Mouse (Mus musculus) neural tube, embryonic 10.5 days (tissue): ENCODE results near the gene Olfr1025-ps1.

Experiments
- DNase-seq: peaks from one replicate; pipeline ENCODE4 v3.0.0-alpha.2; 2017; ENCODE audit warnings: low spot score; ENCODE audit errors: extremely low spot score

Gene Olfr1025-ps1

GRCm38 (mm10) chr2:85914893-85915292 is at the start of gene Olfr1025-ps1:
Gene Olfr1025-ps1 (plus strand): TSS chr2:85915193.
- no peak for DNase-seq

GRCm38 (mm10) chr2:85868294-85868693 is 46.7 kb upstream of the Olfr1025-ps1 start, which contains the start of gene Olfr1022:
Gene Olfr1022 (plus strand): TSS chr2:85868594.
- DNase-seq, result no peak

GRCm38 (mm10) chr2:85885340-85885739 is 29.7 kb upstream of the Olfr1025-ps1 start, which contains the start of gene Olfr1023:
Gene Olfr1023 (plus strand): TSS chr2:85885640.
- DNase-seq, result no peak

DNA sequence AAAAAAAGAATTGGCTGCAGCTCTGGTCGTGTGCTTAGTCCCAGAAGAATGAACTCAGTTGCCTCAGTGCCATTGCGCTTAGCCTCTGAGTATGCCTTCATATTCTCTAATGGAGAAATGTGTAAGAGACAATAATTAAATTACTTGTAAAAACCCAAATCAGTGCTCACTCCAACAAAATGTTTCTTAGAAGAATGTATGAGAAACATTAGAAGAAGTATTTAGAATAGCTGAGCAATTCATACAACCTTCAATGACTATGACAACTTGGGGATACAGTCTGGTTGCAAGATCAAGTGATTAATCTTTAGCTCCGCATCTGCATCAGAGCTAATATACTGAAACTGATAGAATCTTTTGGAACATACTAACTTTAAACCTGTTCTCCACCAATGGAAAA is 10.0 kb upstream of the Olfr1025-ps1 start, which contains the start of gene Olfr1024:
Olfr1024 (minus strand) TSS at position 101 of the 400 bp plus-strand sequence.
- DNase-seq, result no peak

GRCm38 (mm10) chr2:85913197-85913596 is 1.8 kb upstream of the Olfr1025-ps1 start:
- DNase-seq, result no peak

DNA sequence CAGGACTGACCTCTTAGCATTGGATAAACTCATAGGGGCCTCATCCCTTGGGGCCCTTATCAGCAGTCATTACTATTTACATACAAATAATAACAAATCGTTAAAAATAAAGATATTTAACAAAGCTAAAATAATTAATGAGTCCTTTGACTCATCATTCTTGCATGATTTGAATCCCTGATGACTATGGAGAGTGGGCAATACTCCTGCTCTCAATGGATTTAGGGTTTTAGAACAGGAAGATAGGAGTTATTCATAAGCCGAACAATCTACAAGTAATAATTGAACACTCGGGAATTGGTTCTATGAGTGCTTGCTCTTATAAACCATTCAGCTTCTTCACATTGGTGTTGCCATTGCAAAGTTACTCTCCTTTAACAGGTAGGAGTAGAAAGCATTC is 6.3 kb downstream of the Olfr1025-ps1 start, which contains the start of gene Olfr1026:
Olfr1026 (plus strand) TSS at position 301 of the 400 bp plus-strand sequence.
- DNase-seq, result no peak

DNA sequence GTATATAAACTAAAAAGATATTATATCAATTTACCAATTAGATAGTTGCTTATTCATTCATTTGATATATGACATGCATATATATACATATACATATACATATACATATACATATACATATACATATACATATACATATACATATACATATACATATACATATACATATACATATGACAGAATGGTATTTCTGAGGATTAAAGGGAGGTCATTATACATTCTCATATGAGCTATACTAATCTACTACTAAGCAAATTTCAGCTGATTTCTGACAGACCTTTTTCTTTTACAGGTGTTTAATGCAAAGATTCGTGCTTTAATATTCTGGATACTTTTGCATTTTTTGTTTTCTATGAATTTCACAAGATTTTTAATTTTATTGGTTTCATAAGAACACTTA is 35.1 kb downstream of the Olfr1025-ps1 start, which contains the start of gene Olfr1028:
Olfr1028 (plus strand) TSS at position 301 of the 400 bp plus-strand sequence.
- DNase-seq, result no peak
